Mouse (Mus musculus) brain, embryonic 14.5 days (tissue): ENCODE results near the gene Olfr872.

Source experiments
- CTCF ChIP-seq: fragments of 200-500 bp; IDR thresholded peaks from 2 replicates; pipeline ENCODE4 v1.5.1; 2012; ENCODE audit warnings: inconsistent platforms, mild to moderate bottlenecking, moderate library complexity, borderline replicate concordance; ENCODE audit not compliant: insufficient read depth, insufficient read length; ENCODE audit errors: extremely low read depth
- POLR2A ChIP-seq: fragments of 200-500 bp; IDR thresholded peaks from 2 replicates; pipeline ENCODE4 v1.6.1; 2012; ENCODE audit warnings: mild to moderate bottlenecking, inconsistent platforms, borderline replicate concordance; ENCODE audit not compliant: poor library complexity, insufficient read depth, insufficient read length, severe bottlenecking; ENCODE audit errors: extremely low read depth

- no peak for TF ChIP-seq POLR2A
- TF ChIP-seq CTCF: no peak
These were observed 61.3 kb downstream of the Olfr872 start, which contains the start of gene Olfr873 for GRCm38 (mm10) chr9:20298232-20298631.
